Mouse (Mus musculus) midbrain, embryonic 12.5 days (tissue): ENCODE results near the gene Lgals9. TPM values are rescaled to one million over a fixed set of nuclear protein-coding genes. Genes with fewer than 3 reads are reported as not detected.

Experiments
- ATAC-seq: fragments of 200-750 bp; cut with Nextera tagmentation; 2 replicates; pipeline ENCODE4 v1.8.0; 2017; ENCODE audit warnings: low read depth, moderate TSS enrichment, moderate library complexity; ENCODE audit not compliant: low FRiP score
- H3K27ac ChIP-seq: fragments of 300-500 bp; sonication (generic); replicated peaks from 2 replicates; pipeline ENCODE4 v1.5.1; 2016; ENCODE audit warnings: mild to moderate bottlenecking
- H3K27me3 ChIP-seq: fragments of 300-500 bp; sonication (generic); 2 replicates; pipeline ENCODE4 v1.6.1; 2016; ENCODE audit warnings: mild to moderate bottlenecking
- H3K36me3 ChIP-seq: fragments of 300-500 bp; sonication (generic); 2 replicates; pipeline ENCODE4 v1.6.1; 2016
- H3K4me1 ChIP-seq: fragments of 300-500 bp; sonication (generic); 2 replicates; pipeline ENCODE4 v1.6.1; 2016
- H3K4me2 ChIP-seq: fragments of 300-500 bp; sonication (generic); replicated peaks from 2 replicates; pipeline ENCODE4 v1.6.1; 2016; ENCODE audit warnings: mild to moderate bottlenecking, moderate library complexity
- H3K4me3 ChIP-seq: fragments of 300-500 bp; sonication (generic); 2 replicates; pipeline ENCODE4 v1.5.1; 2016; ENCODE audit warnings: mild to moderate bottlenecking
- H3K9ac ChIP-seq: fragments of 300-500 bp; sonication (generic); replicated peaks from 2 replicates; pipeline ENCODE4 v1.6.1; 2016; ENCODE audit warnings: mild to moderate bottlenecking, moderate library complexity
- H3K9me3 ChIP-seq: fragments of 300-500 bp; sonication (generic); 2 replicates; pipeline ENCODE4 v1.6.1; 2016; ENCODE audit warnings: mild to moderate bottlenecking
- WGBS: fragments of 180-500 bp; shearing (Covaris S2); methylation state at CpG from one replicate; pipeline ENCODE4 v1.1.7; 2016; 5-methylcytosine and 5-hydroxymethylcytosine counted together
- polyA plus RNA-seq: library from polyadenylated mRNA; unstranded; fragments of >200 nt; fragmentation: Nextera tagmentation; extraction: Ambion mirVana; gene quantifications from 2 replicates; pipeline ENCODE4 v1.2.1, GENCODE M21; 2016

The Lgals9 gene
- polyA plus RNA-seq, result 6.0 and 8.2 TPM in 2 replicates

DNA sequence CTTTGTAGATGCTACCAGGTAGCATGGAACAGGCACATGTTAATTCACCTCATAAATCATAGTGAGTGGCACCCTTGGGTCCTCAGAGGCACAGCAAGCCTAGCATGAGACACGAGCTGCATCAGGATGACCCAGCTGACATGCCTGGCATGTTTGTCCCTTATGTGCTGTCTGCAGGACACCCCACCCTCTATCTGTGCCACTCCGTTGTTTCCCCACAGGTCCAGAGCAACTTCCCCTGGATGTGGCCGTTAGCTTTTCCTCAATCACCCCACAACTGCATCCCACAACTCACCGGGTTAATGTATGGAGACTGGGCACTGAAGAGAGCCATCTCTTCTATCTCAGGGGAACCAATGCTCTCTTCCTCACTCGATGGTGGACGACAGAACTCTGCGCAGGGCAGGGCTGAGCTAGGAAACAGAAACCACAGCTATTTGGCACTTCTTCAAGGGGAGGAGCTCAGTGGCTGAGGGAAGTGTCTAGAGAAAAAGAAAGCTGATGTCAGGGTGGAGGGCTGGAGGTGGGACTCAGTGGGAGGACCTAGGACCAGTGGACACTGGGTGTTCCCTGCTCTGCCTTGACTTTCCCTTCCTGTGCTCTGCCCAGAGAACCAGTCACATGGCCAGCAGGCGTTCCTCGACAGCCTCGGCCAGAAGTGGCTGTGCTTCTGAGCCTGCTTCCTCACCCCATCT lies at the start of gene Lgals9:
Gene Lgals9, minus strand, starts transcription at position 464 of the 695 bp plus-strand sequence.
- H3K9ac ChIP-seq, result no peak within 1 kb of the TSS
- H3K4me1 ChIP-seq, result no peaks in the 10 kb centered on the region
- ATAC-seq, result no peak
- H3K4me3 ChIP-seq, result no peak within 1 kb of the TSS
- H3K36me3 ChIP-seq, result no peaks in the 10 kb centered on the region
- no peaks in the 10 kb centered on the region for H3K27me3 ChIP-seq
- no peak within 1 kb of the TSS for H3K27ac ChIP-seq
- H3K4me2 ChIP-seq, result no peak within 1 kb of the TSS
- H3K9me3 ChIP-seq, result no peaks in the 10 kb centered on the region
- 79% methylated on average over 10 of the region's 10 CpGs for WGBS

- Histone ChIP-seq H3K36me3 (no peaks in the 10 kb centered on the region), H3K4me3 (no peak overlapping the region), H3K4me1 (peaks cover 4% of the 10 kb centered on the region), H3K9ac (no peak overlapping the region), H3K4me2 (no peak overlapping the region), H3K9me3 (no peaks in the 10 kb centered on the region), H3K27me3 (no peaks in the 10 kb centered on the region), H3K27ac (no peak overlapping the region)
- 92% methylated on average over 11 of the region's 11 CpGs for WGBS
- ATAC-seq, result no peak
Measured at GRCm38 (mm10) chr11:79033636-79034035, 48.9 kb upstream of the Lgals9 start.

DNA sequence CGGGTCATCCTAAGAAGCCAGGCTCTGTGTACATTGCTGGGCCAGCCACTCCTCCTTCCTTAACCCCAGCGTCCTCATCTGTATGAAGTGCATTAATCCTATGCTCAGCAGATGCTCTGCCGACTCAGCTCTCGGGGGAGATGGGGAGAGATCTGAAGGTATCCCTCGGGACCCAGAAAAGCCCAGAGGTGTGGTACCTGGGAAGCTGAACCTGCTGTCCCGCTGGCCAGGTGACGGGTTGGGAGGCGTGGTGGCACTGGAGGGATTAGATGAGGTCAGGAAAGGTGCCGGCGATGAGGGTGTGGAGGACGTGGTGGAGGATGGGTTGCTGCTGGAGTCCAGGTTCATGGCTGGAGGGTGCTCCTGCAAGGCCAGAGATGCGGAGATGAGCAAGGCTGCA lies 48.3 kb upstream of the Lgals9 start:
- Histone ChIP-seq H3K9ac (no peak overlapping the region), H3K4me3 (no peak overlapping the region), H3K27ac (no peak overlapping the region), H3K9me3 (no peaks in the 10 kb centered on the region), H3K27me3 (no peaks in the 10 kb centered on the region), H3K4me2 (no peak overlapping the region), H3K4me1 (peaks cover 4% of the 10 kb centered on the region), H3K36me3 (no peaks in the 10 kb centered on the region)
- 84% methylated on average over 12 of the region's 12 CpGs for WGBS
- no peak for ATAC-seq

DNA sequence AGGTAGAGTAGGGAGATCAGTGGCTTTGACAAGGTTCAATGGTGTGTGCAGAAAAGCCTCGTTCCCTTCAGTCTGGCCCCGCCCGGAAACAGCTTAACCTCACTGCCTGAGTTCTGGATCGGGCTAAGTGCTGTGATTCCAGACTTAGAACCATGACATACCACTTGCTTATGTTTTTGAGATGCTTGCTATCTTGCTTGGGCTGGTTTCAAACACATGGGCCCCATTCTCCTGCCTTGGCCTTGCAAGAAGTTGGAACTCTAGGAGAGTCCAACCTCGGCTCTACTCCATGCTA lies 46.7 kb upstream of the Lgals9 start:
- Histone ChIP-seq H3K4me2 (no peak overlapping the region), H3K4me1 (peaks cover 4% of the 10 kb centered on the region), H3K9me3 (no peaks in the 10 kb centered on the region), H3K4me3 (no peak overlapping the region), H3K27me3 (no peaks in the 10 kb centered on the region), H3K27ac (no peak overlapping the region), H3K36me3 (peaks cover 9% of the 10 kb centered on the region; the same call in 1 of the 2 replicates), H3K9ac (no peak overlapping the region)
- WGBS, result 71% methylated on average over 5 of the region's 5 CpGs
- ATAC-seq, result no peak

DNA sequence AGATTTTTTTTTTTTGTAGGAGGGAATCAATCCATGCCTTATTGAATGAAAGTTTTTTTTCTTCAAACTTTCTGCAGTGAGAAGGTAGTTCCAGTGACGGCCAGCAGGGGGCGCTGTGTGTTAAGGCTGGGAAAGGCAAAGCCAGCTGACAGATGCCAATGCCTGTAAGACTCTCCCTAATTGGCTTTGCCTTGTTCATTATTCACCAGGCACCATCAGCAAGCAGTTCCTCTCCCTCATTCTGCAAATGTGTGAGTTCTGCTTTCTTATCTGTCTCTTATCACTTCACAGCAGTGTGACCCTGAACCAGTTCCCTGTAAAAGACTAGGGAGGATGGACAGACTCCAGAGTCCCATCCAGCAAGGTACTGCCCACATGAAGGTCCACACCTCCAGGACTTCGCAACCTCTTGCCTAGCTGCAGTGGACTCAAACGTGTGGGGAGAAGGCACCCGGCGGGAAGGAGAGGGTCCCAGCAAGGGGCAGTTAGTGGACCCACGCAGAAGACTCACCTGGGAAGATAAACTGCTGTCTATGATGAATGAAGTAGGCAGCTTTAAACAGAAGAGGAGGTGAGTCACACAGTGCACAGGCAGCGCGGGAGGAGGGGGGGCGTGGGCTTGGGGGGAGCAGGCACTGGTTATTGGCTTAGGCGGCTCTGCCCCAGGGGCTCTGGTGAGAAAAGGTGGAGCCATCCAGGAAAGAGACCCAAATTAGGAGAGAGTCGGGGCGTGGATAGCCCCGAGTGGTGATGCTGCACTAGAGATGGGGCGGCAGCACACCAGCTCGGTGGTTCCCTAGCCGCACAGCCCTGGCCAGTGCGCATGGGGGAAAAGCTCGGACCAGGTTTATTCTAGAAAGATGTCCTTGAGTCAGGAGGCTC lies 46.1 kb upstream of the Lgals9 start:
- Histone ChIP-seq H3K4me3 (no peak overlapping the region), H3K9me3 (no peaks in the 10 kb centered on the region), H3K4me1 (peaks cover 4% of the 10 kb centered on the region), H3K27ac (no peak overlapping the region), H3K27me3 (no peaks in the 10 kb centered on the region), H3K4me2 (no peak overlapping the region), H3K9ac (no peak overlapping the region), H3K36me3 (peaks cover 10% of the 10 kb centered on the region; the same call in 1 of the 2 replicates)
- no peak for ATAC-seq
- WGBS, result 58% methylated on average over 19 of the region's 19 CpGs

DNA sequence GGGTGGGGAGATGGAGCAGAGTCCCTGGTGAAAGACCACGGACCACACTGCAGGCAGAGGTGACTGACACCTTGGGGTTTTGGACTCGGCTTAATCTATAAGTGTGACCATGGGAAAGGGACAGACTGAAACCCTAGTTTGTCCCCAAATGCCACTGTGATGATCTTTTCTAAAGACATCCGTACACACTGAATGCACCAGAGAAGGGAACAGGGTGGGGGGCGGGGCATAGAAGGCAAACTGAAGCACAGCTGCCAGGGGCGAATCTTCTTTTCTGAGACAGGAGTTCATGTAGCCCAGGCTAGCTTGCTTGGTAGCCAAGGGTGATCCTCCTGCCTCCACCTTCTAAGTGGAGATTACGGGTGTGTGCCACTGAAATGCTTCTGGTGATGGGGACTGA lies 39.0 kb upstream of the Lgals9 start:
- Histone ChIP-seq H3K27me3 (no peaks in the 10 kb centered on the region), H3K4me1 (no peaks in the 10 kb centered on the region), H3K36me3 (peaks cover 22% of the 10 kb centered on the region; the same call in 1 of the 2 replicates), H3K4me3 (no peak overlapping the region), H3K27ac (no peak overlapping the region), H3K9ac (no peak overlapping the region), H3K4me2 (no peak overlapping the region), H3K9me3 (no peaks in the 10 kb centered on the region)
- no peak for ATAC-seq
- WGBS, result 75% methylated on average over 6 of the region's 6 CpGs

DNA sequence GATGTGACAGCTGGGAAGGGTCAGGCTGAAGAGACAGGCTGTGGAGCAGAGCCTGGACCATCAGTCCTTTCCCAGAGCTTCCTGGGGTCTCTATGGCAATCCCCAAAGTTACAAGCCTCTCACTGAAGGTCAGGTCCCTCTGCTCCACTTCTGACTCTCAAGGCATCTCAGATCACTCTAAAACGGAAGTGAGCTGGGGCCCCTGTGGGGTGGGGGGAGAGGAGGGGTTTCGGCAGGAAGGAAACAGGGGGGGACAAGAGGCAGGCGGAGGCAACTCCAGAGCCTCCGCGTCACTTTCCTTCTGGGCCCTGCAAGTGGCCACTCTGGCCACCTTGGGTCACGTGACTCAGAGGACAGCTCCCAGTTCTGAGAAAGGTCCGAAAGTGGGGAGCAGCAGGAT lies 38.6 kb upstream of the Lgals9 start:
- H3K27me3 ChIP-seq, result no peaks in the 10 kb centered on the region
- H3K36me3 ChIP-seq, result peaks cover 22% of the 10 kb centered on the region; the same call in 1 of the 2 replicates
- H3K9ac ChIP-seq, result no peak overlapping the region
- no peak overlapping the region for H3K4me2 ChIP-seq
- H3K4me1 ChIP-seq, result no peaks in the 10 kb centered on the region
- H3K4me3 ChIP-seq, result no peak overlapping the region
- no peak for ATAC-seq
- H3K9me3 ChIP-seq, result no peaks in the 10 kb centered on the region
- H3K27ac ChIP-seq, result no peak overlapping the region
- 45% methylated on average over 7 of the region's 7 CpGs for WGBS

DNA sequence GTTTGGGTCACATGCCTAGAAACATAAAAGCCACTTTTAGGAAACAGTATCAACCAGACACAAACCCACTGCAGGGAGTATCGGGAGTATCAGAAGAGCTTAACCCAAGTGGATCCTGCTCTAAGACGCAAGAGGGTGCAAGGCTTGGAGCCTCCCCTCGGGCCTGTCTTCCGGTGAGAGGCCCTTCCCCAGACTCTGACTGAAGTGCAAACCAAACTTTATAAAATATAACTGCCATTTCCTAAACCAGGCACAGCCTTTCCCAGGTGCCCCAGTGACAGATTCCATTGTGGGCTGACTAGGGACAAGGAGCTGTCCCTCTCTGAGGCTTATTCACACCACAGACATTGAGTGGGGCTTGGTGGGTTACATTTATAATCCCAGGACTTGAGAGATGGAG lies 38.1 kb upstream of the Lgals9 start:
- H3K27ac ChIP-seq, result no peak overlapping the region
- WGBS, result 71% methylated on average over 4 of the region's 4 CpGs
- H3K27me3 ChIP-seq, result no peaks in the 10 kb centered on the region
- no peaks in the 10 kb centered on the region for H3K4me1 ChIP-seq
- no peak for ATAC-seq
- peaks cover 22% of the 10 kb centered on the region; the same call in 1 of the 2 replicates for H3K36me3 ChIP-seq
- H3K4me2 ChIP-seq, result no peak overlapping the region
- H3K9me3 ChIP-seq, result no peaks in the 10 kb centered on the region
- no peak overlapping the region for H3K9ac ChIP-seq
- no peak overlapping the region for H3K4me3 ChIP-seq

GRCm38 (mm10) chr11:79020535-79021045 lies 35.8 kb upstream of the Lgals9 start:
- ATAC-seq, result no peak
- Histone ChIP-seq H3K27ac (no peak overlapping the region), H3K9ac (no peak overlapping the region), H3K4me1 (no peaks in the 10 kb centered on the region), H3K36me3 (peaks cover 18% of the 10 kb centered on the region; the same call in 1 of the 2 replicates), H3K9me3 (no peaks in the 10 kb centered on the region), H3K4me3 (no peak overlapping the region), H3K4me2 (no peak overlapping the region), H3K27me3 (no peaks in the 10 kb centered on the region)
- 80% methylated on average over 21 of the region's 21 CpGs for WGBS

- 86% methylated on average over 17 of the region's 17 CpGs for WGBS
- no peak overlapping the region for H3K9ac ChIP-seq
- H3K27ac ChIP-seq, result no peak overlapping the region
- ATAC-seq, result no peak
- no peaks in the 10 kb centered on the region for H3K9me3 ChIP-seq
- peaks cover 19% of the 10 kb centered on the region; the same call in 1 of the 2 replicates for H3K36me3 ChIP-seq
- no peak overlapping the region for H3K4me3 ChIP-seq
- no peaks in the 10 kb centered on the region for H3K27me3 ChIP-seq
- peaks cover under 1% of the 10 kb centered on the region; the same call in 1 of the 2 replicates for H3K4me1 ChIP-seq
- no peak overlapping the region for H3K4me2 ChIP-seq
Measured at GRCm38 (mm10) chr11:79019839-79020534, 35.2 kb upstream of the Lgals9 start.

- 51% methylated on average over 11 of the region's 11 CpGs for WGBS
- no peak overlapping the region for H3K27ac ChIP-seq
- no peak overlapping the region for H3K4me2 ChIP-seq
- H3K4me3 ChIP-seq, result no peak overlapping the region
- no peaks in the 10 kb centered on the region for H3K27me3 ChIP-seq
- H3K9ac ChIP-seq, result no peak overlapping the region
- no peak for ATAC-seq
- no peaks in the 10 kb centered on the region for H3K9me3 ChIP-seq
- peaks cover 9% of the 10 kb centered on the region for H3K4me1 ChIP-seq
- H3K36me3 ChIP-seq, result peaks cover 19% of the 10 kb centered on the region; the same call in 1 of the 2 replicates
Measured at GRCm38 (mm10) chr11:79018954-79019704, 34.4 kb upstream of the Lgals9 start.
